Mouse (Mus musculus) Patski (cell line): ENCODE results near the gene Kank2. TPM values are rescaled to one million over a fixed set of nuclear protein-coding genes. Genes with fewer than 3 reads are reported as not detected.

Source experiments
- ATAC-seq: fragments of 100-300 bp; one replicate; pipeline ENCODE4 v1.8.0; 2021
- CTCF ChIA-PET: fragments of 350-600 bp; sonication (Branson Sonifier 250); formaldehyde crosslinking; loops from one replicate; lab custom pipeline; 2022; ENCODE audit warnings: inconsistent platforms; lab: Charles Lee
- POLR2A ChIA-PET: fragments of 350-600 bp; sonication (Branson Sonifier 250); formaldehyde crosslinking; loops from one replicate; lab custom pipeline; 2022; ENCODE audit warnings: antibody characterized with exemption, inconsistent platforms; lab: Charles Lee
- DNase-seq: peaks from one replicate; pipeline ENCODE4 v3.0.0-alpha.2; 2011; ENCODE audit warnings: low read depth, low spot score
- H3K27me3 ChIP-seq: fragments of 371-371 bp; one replicate; pipeline ENCODE4 v1.5.1; 2021
- CTCF ChIP-seq: fragments of 100-300 bp; IDR thresholded peaks from one replicate; pipeline ENCODE4 v1.5.1; 2021
- in situ Hi-C: fragments of 300-500 bp; cut with MboI; formaldehyde crosslinking; loops from 3 replicates; pipeline ENCODE4 v1.11.1; 2018; ENCODE audit warnings: low pct_unique_long_range_greater_than_20kb, mixed read lengths
- polyA plus RNA-seq: library from polyadenylated mRNA; unstranded; gene quantifications from one replicate; pipeline ENCODE4 v1.2.3, GENCODE M21; 2021

Kank2 gene
- polyA plus RNA-seq, 1 experiment from 2014 or later: 62.4 TPM

DNA sequence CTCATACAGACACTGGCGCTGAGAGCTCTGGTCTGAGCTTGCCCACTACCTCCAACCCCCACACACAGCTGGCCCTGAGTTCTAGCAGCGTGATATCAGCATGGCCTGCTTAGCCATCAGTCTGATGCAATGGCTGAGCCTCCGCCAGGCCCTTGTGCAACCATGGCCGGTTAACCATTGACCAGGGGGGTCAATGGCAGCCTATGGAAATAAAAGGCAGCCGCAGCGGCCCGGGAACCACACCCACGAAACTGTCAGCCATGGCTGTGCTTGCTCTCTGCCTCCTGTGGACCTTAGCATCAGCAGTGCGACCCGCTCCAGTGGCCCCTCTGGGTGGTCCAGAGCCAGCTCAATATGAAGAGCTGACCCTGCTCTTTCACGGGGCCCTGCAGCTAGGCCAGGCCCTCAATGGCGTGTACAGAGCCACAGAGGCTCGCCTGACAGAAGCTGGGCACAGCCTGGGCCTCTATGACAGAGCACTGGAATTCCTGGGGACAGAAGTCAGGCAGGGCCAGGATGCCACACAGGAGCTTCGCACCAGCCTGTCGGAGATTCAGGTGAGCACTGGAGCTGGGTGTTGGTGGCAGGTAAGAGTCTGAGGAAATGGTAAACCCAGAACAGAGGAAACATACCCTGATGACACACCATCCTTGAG lies 36.8 kb upstream of the Kank2 start, which contains the start of gene Angptl8:
Gene Angptl8 (plus strand): TSS at position 253 of the 655 bp plus-strand sequence.
- peak; percentile 73 for DNase-seq
- H3K27me3 ChIP-seq: no peaks in the 10 kb centered on the region
- in situ Hi-C loops: no loop called here
- CTCF ChIA-PET: interaction anchor here (0.6 to 1.8 kb wide), 6 partner anchors 14 to 84 kb away, joined by 3 to 6 read pairs (median 4); no protein-coding TSS in a partner anchor
- TF ChIP-seq CTCF: no peak
- POLR2A ChIA-PET: no interaction called here
- ATAC-seq: peak; percentile 55

DNA sequence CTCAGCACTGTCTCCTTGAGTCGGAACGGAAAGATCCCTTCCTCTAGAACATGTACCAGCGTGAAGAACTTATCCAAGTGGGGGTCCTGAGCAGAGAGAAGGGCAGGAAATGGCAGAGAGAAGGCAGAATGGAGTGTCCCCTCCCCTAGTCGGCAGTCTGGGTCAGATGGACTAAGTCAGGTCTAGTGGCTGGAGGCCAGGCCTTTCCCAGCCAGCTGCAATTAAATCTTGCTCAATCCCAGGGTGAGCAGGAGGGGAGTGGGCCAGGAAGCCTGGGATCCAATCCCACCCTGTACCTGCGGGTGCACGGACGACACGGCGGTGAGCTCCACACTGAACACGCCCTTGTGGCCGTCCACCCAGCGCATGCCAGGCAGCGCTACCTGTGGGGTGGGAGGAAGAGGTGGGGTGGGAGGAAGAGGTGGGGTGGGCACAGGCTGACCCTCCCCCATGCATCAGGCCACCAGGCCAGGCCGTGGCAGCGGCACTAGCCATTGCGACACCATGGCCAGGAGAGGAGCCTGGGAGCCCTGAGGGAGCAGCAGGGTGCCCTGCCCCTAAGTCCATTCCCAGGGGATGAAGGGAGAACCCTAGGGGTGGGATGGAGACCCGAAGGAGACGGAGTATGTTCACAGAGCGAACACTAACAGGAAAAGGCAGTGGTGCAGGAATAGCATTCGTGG lies 33.2 kb upstream of the Kank2 start:
- CTCF ChIA-PET: interaction anchor here (1.6 kb wide), 1 partner anchor 27 kb away, joined by 5 read pairs; no protein-coding TSS in a partner anchor
- DNase-seq (no peak), ATAC-seq (no peak)
- POLR2A ChIA-PET: no interaction called here
- in situ Hi-C loops: no loop called here
- no peaks in the 10 kb centered on the region for H3K27me3 ChIP-seq
- TF ChIP-seq CTCF: no peak

DNA sequence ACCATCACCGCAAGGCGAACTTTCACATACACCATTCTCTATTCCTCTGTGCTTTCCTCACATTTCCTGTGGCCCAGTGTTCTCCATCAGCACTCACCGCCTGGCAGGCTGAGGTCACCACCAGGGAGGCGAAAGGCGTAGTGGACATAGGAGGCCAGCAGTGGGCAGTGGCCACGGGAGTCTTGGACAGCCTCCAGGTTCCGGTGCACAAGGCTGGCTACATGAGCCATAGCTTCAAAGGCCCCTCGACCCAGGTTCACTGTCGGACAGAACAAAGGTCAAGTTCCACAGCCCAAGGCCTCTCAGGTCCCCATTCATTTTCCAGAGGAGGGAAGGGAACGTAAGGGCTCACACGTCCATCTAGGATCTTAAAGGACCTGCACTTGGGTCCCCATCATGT lies 32.4 kb upstream of the Kank2 start:
- POLR2A ChIA-PET: no interaction called here
- CTCF ChIA-PET: interaction anchor here (1.6 kb wide), 1 partner anchor 26 kb away, joined by 5 read pairs; no protein-coding TSS in a partner anchor
- DNase-seq: no peak
- TF ChIP-seq CTCF: no peak
- no peaks in the 10 kb centered on the region for H3K27me3 ChIP-seq
- no peak for ATAC-seq
- in situ Hi-C loops: no loop called here

DNA sequence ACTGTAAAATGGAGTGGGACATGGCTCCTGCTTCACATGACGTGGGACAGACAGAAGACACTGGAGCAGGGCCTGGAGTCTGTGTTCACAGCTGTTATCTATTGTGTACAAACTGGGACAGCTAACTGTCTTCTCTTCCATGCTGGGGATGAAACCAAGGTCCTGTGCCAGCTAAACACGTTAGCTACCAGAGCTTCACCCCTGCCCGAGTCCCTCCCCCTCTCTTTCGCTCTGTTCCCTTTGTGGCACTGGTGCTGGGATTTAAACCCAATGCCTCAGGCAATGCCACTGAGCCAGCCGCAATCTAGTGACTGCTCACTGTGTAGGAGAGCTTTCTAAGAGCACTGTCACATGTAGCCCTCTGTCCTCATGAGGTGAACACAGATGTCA lies 31.9 kb upstream of the Kank2 start:
- no peak for DNase-seq
- H3K27me3 ChIP-seq: no peaks in the 10 kb centered on the region
- TF ChIP-seq CTCF: no peak
- ATAC-seq: no peak
- CTCF ChIA-PET: interaction anchor here (1.6 kb wide), 1 partner anchor 25 kb away, joined by 5 read pairs; no protein-coding TSS in a partner anchor
- POLR2A ChIA-PET: no interaction called here
- in situ Hi-C loops: no loop called here

- ATAC-seq: no peak
- H3K27me3 ChIP-seq: no peaks in the 10 kb centered on the region
- POLR2A ChIA-PET: no interaction called here
- in situ Hi-C loops: no loop called here
- CTCF ChIA-PET: interaction anchor here (1.6 kb wide), 1 partner anchor 25 kb away, joined by 5 read pairs; no protein-coding TSS in a partner anchor
- TF ChIP-seq CTCF: no peak
- DNase-seq: no peak
Measured at GRCm38 (mm10) chr9:21829834-21830460, 31.4 kb upstream of the Kank2 start.

GRCm38 (mm10) chr9:21824366-21824765 lies 25.8 kb upstream of the Kank2 start:
- ATAC-seq (no peak), DNase-seq (no peak)
- TF ChIP-seq CTCF: no peak
- POLR2A ChIA-PET: no interaction called here
- in situ Hi-C loops: no loop called here
- H3K27me3 ChIP-seq: no peaks in the 10 kb centered on the region
- CTCF ChIA-PET: interaction anchor here (0.8 kb wide), 1 partner anchor 14 kb away, joined by 3 read pairs; no protein-coding TSS in a partner anchor

DNA sequence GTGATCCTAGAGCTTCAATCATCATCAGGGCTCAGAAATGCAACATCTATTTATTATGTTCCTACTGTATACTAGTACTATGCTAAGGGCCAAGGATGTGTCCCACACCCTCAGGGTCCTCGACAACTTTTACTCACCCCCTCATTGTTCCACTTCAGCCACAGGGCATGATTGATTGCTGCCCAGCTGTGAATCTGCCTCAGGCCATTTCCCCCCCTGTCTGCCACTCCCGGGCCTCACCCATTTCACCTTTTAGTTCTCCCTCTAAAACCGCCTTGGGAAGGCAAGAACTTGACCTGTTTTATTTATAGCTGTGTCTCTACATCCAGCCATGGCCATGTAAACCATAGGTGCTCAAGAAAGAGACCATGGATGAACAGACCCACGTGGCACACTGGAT lies 25.4 kb upstream of the Kank2 start:
- ATAC-seq (no peak), DNase-seq (no peak)
- TF ChIP-seq CTCF: no peak
- POLR2A ChIA-PET: no interaction called here
- H3K27me3 ChIP-seq: no peaks in the 10 kb centered on the region
- CTCF ChIA-PET: interaction anchor here (0.8 kb wide), 1 partner anchor 15 kb away, joined by 3 read pairs; no protein-coding TSS in a partner anchor
- in situ Hi-C loops: no loop called here

DNA sequence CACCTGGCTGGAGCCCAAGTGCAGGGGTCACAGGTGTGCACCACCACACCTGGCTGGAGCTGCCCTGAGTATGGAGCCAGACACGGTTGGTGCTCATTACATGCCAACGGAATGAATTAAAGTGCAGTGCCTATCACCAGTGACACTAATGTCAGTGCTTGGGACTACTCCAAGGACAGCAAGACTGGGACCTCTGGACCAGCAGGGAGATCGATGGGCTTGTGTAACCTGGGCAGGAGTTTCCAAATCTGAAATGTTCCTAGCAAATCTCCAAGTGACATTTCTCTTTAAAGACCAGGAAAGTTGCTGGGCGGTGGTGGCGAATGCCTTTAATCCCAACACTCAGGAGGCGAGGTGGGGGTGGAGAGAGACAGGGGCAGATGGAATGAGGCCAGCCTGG lies 24.1 kb upstream of the Kank2 start:
- no peaks in the 10 kb centered on the region for H3K27me3 ChIP-seq
- DNase-seq (no peak), ATAC-seq (no peak)
- in situ Hi-C loops: no loop called here
- no peak for TF ChIP-seq CTCF
- ChIA-PET CTCF (no interaction called here), POLR2A (no interaction called here)

- ChIA-PET POLR2A (interaction anchor here (0.5 kb wide), 1 partner anchor 9 kb away, joined by 8 read pairs; no protein-coding TSS in a partner anchor), CTCF (interaction anchor here (1.0 kb wide), 1 partner anchor 15 kb away, joined by 3 read pairs; no protein-coding TSS in a partner anchor)
- H3K27me3 ChIP-seq: no peaks in the 10 kb centered on the region
- DNase-seq (no peak), ATAC-seq (no peak)
- in situ Hi-C loops: no loop called here
- no peak for TF ChIP-seq CTCF
Measured at GRCm38 (mm10) chr9:21820183-21820582, 21.6 kb upstream of the Kank2 start.

DNA sequence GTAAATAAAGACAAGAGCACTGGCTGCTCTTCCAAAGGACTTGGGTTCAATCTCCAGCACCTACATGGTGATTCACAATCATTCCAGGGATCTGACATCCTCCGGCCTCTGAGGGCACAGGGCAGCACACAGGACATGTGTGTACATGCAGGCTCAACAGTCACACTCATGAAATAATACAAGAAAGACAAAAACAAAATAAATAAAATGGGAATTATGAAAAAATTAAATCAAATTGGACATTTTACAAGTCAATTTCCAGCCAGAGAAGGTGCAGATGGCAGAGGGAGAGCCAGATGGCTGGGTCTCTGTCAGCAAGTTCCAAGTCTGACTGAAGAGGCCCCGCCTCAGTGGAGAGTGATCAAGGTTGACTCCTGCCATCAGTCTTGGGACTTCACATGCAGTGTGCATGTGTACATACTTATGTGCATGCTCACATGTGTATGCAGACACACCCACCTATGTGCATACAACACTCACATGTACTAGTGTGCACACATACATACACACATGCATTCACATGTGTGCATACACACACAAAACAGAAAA lies 20.7 kb upstream of the Kank2 start:
- POLR2A ChIA-PET: no interaction called here
- no peak for TF ChIP-seq CTCF
- CTCF ChIA-PET: no interaction called here
- ATAC-seq (no peak), DNase-seq (no peak)
- in situ Hi-C loops: no loop called here
- no peaks in the 10 kb centered on the region for H3K27me3 ChIP-seq
